Mouse (Mus musculus) gastrocnemius, adult 18-20 months (tissue): ENCODE data around the gene Mprip. TPM values are rescaled to one million over a fixed set of nuclear protein-coding genes. Genes with fewer than 3 reads are reported as not detected.
A peak's percentile ranks its signal among the peaks of the same experiment; 100 is the strongest.

Experiments used
- DNase-seq: peaks from one replicate; pipeline ENCODE4 v3.0.0; 2021; ENCODE audit warnings: low spot score
- total RNA-seq, 2 experiments: library from RNA; stranded (reverse); gene quantifications; 2 replicates each; pipeline ENCODE4 v1.2.3; 2021

Mprip gene
- total RNA-seq, 2 experiments from 2014 or later: 61.2 to 84.0 TPM

DNA sequence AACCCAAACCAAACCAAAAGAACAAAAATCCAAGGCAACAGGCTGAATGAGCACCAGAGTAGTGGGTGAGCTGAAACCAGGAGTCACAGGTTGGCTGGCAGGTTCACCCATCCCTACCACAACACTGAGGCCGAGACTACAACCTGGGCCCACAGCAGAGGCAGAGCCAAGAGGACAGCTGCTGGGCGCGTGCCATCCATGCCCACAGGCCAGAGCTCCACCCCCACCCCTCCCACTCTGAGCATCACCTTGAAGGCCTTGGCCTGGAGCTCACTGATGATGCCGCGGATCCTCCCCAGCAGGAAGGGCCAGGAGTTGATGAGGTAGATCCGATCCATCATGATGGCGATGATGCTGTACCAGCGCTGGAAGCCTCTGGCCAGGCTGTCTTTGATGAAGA, 140.8 kb downstream of the Mprip start:
- no peak for DNase-seq

DNA sequence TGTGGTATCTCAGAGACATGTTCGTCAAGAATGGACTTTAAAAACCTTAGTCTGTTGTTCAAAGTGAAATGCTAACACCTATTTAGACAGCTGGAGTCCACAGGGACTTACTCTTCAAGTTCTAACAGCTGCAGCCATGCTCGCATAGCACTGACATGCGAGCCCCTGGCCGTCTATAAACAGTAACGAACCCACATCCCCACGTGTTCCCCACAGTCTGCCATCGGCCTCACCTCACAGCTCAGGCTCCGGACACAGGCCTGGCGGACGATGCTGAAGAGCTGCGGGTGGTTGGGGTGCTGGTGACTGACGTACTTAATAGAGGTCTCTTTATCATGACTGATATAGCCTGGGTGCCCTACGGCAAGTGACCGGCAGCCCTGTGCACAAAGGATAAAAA, 142.4 kb downstream of the Mprip start:
- peak; percentile 32 for DNase-seq

DNA sequence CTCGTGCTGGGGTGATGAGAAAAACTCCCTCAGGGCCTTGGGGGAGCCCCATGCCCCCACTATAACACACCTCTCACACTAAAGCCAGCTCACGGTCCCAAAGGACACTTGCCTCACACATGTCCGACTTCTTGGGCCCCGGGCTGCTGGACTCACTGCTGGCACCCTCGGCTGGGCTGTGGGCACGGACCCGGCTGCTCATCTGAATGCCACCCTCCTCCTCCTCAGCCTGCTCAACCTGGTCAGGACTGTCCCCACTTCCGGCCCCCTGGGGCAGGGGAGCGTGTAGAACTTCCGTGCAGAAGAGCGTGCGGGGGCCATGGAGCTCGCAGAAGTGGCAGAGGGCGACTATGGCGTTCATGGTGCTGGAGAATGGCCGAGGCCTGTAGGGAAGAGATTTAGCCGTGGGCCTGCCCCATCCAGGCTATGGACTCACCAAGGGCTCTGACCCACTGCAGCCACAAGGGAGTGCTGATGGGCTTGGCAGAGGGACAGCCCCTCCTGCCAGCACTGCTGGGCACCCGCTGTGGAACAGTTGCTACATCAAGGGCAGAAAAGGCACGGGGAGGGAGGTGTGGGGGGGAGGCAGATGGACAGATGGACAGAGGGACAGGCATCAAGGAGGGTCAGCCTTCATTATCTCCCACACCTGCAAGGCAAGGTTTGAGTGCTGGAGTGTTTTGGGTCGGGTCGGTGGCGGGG, 143.5 kb downstream of the Mprip start:
- DNase-seq: peak; percentile 69

DNA sequence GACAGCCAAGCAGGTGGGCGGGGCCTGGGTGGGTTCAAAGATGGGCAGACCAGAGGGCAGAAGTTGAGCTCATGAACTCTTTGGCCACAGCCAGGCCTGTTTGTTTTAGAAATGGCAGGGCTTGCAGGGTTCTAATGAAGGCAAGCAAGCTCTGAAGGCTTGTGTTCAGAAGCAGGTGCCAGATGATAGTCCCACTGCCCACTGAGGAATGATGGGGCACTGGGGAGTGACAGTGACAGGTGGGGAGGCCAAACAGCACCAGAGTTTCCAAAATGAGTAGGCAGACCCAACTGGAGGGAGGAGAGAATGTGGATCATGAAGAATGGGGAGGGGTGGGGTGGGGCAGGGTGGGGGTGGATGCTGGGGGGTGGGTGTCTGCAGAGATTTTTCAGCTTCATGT, 144.2 kb downstream of the Mprip start:
- no peak for DNase-seq

DNA sequence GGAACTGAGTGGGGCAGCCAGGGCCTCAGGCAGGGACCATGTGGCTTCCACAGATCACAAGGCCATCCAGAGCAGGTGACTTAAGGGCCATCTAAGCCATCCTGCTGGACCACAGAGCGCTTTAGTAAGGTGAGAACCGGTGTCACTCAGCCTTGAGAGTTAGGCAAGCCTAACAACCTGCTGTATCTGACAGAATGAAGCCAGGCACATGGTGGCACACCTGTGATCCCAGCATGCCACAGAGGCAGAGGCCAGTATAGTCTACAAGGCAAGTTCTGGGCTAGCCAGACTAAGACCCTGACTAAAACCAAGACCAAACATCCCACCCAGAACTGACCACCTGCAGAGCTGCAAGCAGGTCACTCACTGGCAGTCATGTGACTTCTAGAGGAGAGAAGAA, 144.6 kb downstream of the Mprip start:
- DNase-seq: no peak

DNA sequence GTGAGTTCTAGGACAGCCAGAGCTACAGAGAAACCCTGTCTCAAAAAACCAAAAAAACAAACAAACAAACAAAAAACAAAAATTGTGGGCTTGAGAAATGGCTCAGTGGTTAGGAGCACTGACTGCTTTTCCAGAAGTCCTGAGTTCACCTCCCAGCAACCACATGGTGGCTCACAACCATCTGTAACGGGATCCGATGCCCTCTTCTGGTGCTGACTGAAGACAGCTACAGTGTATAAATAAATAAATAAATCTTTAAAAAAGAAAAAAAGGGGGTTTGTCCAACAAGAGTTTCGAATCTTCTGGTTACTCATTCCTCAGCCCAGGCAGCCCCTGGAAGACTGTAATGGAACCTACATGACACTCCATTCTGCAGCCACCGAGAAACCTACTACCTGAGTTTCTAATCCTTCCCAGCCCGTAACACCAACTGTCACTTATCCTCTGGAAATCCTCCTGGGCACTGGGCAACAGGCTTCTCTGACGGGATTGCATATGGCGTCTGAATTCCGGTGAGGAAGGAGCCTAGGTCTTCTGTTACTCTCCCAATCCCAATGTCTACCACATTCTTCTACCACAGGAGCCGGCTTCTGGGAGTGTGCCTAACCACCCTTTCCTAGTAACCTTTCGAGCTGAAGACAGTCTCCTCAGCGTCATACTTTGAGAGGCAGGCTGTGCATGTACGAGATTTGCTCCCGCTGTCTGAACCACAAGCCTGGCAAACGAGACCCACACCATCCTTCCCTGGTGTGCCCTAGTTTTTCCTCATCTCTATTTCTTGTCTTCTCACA, 147.3 kb downstream of the Mprip start:
- no peak for DNase-seq

DNA sequence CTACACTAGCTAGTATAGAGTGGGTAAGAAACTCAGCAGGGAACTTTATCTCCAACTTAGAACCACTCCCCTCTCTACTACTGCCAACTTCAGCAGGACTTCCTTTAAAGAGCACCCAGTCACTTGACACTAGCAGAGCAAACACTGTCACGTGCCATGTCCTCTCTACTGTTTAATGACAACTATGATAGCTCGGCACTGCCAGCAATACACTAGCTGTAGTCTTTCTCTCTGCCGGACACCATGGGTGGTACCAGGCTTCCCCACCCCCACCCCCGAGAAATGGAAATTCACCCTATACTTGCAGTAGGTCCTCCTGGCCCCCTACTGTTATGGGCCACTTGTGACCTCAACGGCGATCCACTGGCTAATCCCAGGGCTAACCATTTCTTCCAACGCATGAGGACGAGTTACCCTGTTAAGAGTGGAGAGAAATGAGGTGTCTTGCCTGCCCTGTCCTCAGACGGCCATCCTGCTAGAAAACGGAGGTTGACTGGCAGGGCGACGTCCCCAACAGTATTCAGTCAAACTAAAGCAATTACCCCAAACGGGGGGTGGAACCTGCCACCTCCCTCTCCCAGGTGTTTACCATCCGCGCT, 148.1 kb downstream of the Mprip start:
- DNase-seq: peak; percentile 68

DNA sequence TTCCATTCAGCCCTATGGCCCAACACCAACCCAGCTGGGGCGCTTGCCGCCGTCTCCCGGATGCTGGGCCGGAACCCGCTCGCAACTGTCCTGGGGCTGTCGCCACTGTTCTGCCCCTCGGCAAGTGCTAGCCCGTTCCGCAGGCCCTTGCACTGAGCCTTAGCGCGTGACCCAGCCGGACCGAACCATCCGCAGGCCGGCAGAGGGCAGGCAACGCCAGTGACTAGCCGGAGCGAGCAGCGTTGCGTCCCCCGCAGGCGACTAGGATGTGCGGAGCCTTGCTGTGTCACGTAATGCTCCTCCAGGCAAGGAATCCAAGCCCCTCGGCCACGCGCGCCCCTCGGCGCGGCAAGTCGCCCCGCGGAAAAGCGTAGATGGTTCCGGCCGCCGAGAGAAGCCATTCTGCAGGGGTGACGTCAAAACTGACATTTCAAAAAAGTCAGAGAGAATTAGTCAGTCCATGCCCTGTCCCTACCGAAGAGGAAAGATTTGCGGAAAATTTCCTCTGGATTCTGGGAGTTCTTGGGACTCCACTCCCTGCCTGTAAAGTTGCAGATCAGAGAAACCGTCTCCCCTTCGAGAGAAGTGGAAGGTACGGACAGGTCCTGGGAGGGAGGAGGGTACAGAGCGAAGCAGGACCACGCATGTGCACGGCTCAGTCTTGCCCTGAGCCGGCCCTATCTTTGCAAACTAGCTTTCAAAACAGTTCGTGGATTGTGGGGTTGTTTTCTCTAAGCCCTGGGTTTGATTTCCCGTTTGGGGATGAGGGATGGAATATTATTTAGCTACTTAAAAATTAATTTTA, 148.8 kb downstream of the Mprip start, which contains the start of gene Flcn:
Gene Flcn, minus strand, starts transcription at position 347 of the 805 bp plus-strand sequence.
- DNase-seq: peak; percentile 86

DNA sequence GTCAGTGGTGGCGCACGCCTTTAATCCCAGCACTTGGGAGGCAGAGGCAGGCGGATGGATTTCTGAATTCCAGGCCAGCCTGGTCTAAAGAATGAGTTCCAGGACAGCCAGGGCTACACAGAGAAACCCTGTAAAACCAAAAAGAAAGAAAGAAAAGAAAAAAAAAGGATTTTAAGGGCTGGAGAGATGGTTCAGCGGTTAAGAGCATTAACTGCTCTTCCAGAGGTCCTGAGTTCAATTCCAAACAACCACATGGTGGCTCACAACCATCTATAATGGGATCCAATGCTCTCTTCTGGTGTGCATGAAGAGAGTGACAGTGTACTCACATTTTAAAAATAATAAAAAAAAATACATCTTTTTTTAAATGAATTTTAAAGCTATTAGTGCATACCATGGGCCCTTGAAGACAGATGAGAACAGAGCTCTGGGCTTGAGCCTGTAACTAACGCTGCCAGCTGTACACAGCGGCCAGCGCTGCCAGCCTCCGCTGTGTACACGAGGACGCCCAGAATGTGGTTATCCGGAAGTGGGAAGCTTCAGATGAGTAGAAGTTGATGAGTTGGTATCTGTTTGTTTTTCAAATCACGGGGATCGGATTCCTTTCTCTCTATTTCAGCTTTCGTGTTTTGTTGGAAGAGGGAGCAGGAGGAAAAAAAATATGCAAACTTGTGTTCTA, 149.5 kb downstream of the Mprip start:
- DNase-seq: no peak

DNA sequence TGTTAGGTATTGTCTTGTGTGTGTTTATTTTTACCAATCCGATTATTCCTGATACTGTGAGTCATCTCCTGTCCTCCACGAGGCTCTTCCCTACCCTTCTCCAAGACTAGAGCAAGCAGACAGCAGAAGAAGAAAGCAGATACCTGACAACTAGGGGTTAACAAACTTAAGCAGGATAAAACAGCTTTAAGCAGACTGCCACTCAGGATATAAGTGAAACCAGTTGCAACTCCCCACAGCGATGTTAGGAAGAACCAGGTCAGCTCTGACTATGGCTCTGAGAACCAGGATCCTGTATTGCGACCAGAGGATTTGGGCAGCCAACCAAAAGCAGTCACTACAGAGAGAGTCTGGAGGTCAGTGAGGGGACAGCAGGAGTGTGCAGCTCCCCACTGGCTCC, 150.1 kb downstream of the Mprip start:
- no peak for DNase-seq

DNA sequence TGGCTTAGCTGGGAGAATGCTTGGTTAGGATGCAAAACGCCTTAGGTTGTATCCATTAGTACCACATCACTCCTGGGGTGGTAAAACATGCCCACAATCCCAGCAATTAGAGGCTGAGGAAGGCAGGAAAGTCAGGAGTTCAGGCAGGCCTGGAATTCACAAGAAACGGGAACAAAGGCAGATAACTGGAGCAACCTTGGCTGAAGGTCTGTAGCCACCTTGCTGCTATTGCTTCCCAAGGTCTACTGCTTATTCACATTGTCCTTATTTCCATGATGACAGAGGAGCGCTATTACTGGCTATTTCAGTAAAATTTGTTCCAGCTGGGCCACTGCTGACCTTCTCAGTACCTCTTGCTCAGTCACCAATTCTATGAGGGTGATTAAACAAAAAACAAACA, 152.2 kb downstream of the Mprip start:
- no peak for DNase-seq

DNA sequence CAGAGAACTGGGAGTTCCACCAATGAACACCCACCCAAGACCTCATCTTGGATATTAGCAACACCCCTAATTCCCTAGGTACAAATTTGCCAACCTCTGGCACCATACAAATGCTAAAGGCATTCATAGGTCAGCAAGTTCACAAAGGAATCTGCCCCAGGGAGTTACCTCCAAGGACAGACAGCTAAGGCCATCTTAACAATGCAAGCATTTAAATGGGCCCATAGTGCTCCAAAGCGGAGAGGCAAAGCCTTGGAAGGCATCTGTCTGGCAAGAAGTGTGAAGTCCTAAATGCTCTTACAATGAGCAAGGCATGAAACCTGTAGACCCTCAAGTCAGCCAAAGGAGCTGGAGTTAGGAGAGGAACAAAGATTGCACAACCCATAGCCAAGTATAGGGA, 153.2 kb downstream of the Mprip start:
- DNase-seq: no peak

DNA sequence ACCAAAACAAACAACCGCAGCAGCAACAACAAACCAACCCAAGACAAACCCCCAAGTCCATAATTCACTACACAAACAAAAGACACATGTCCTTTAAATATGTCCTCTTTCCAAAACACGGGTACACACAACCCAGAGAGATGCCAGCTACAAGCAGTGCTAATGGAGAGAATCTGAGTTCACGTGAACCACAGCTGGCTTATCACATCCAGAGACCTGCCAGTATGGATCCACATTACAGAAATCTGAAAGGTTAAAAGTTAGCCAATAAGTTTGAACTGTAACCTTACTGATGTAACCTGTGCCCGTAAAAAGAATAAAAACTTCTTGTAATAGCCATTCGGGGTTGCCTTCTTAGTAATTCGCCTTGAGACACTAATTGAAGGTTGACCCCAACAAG, 153.8 kb downstream of the Mprip start:
- no peak for DNase-seq

DNA sequence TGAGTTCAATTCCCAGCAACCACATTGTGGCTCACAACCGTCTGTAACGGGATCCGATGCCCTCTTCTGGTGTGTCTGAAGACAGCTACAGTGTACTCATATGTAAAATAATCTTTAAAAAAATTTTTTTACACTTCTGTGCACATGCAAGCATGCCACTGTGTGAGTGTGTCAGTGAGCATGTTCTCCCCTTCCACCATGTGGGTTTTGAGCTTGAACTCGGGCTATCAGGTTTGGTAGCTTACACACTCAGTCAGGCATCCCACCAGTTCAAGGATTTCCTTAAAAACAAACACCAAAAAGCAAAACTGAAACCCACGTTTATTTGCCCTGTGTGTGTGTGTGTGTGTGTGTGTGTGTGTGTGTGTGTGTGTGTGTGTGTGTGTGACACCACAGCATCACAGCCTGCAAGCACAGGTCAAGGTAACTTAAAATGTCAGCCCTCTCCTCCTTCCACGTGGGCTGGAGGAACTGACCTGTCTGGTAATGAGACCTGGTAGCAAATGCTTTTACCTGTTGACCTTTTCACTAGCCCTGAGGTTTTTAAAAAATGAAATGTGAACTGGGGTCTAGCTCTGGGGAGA, 154.5 kb downstream of the Mprip start:
- no peak for DNase-seq

DNA sequence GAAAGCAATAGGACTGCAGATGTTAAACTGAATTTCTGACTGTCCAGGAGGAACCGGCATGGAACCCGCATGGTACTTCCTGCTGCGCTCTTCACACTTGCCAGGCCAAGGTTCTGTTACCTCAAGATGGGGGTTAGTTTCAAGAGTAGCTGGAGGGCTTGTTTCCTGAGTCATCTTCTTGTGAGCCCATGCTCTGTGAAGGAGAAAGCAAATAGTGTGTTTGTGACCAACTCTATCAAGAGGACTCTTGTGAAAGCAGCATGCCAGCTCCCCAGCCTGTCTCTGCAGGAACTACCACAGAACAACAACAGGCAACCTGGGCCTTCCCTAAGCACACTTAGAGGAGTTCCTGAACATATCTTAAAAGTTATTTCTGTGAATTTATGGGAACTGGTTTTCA, 156.8 kb downstream of the Mprip start:
- DNase-seq: no peak

DNA sequence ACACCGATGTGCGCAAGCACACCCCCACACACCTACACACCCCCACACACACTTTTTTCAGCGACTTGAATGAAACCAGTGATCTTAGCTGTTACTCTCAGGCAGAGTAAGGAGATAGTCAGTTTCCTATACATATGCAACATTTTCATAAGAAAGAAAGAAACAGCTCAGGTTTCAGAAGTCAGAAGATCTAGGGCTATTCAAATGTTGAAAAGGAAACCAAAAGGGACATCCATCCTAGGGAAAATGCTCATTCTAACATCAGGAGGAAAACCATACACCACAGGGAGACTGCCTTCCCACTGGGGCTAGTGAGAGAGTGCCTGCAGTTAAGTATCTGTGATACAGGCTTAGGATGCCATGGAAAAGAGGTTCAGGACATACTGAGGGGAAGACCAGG, 160.5 kb downstream of the Mprip start:
- DNase-seq: no peak

Other genes with a start within 250 kb of the Mprip start
- gene Jmjd4, start 211.3 kb upstream of the Mprip start, total RNA-seq: 1 to 10 TPM; 9.0 to 9.8 TPM
- 10 to 100 TPM; 23.9 to 24.2 TPM for gene Snap47, start 210.1 kb upstream of the Mprip start, total RNA-seq
- gene Zfp867, start 188.8 kb upstream of the Mprip start, total RNA-seq: 1 to 10 TPM; 2.0 to 2.3 TPM
- gene Zkscan17, start 134.6 kb upstream of the Mprip start, total RNA-seq: 10 to 100 TPM; 14.3 to 15.6 TPM
- under 1 TPM in 1 of 2 experiments, not detected in 1; 0.12 TPM for gene Nlrp3, start 119.7 kb upstream of the Mprip start, total RNA-seq
- not detected for gene Olfr222, start 85.1 kb upstream of the Mprip start, total RNA-seq
- gene Olfr223, start 68.0 kb upstream of the Mprip start, total RNA-seq: not detected
- not detected for gene Pld6, start 126.3 kb downstream of the Mprip start, total RNA-seq
- 10 to 100 TPM; 40.9 to 53.0 TPM for gene Flcn, start 148.7 kb downstream of the Mprip start, total RNA-seq
- 10 to 100 TPM; 18.9 to 19.3 TPM for gene Nt5m, start 178.1 kb downstream of the Mprip start, total RNA-seq
- gene Cops3, start 178.5 kb downstream of the Mprip start, total RNA-seq: 10 to 100 TPM; 85.3 to 89.1 TPM